Mouse (Mus musculus): ENCODE results near the gene Dnm3. TPM values are rescaled to one million over a fixed set of nuclear protein-coding genes. Genes with fewer than 3 reads are reported as not detected.
A peak's percentile ranks its signal among the peaks of the same experiment; 100 is the strongest.

Gene Dnm3
- total and polyA plus RNA-seq, 3 experiments, result 1.5 to 7.8 (median 5.9) TPM

DNA sequence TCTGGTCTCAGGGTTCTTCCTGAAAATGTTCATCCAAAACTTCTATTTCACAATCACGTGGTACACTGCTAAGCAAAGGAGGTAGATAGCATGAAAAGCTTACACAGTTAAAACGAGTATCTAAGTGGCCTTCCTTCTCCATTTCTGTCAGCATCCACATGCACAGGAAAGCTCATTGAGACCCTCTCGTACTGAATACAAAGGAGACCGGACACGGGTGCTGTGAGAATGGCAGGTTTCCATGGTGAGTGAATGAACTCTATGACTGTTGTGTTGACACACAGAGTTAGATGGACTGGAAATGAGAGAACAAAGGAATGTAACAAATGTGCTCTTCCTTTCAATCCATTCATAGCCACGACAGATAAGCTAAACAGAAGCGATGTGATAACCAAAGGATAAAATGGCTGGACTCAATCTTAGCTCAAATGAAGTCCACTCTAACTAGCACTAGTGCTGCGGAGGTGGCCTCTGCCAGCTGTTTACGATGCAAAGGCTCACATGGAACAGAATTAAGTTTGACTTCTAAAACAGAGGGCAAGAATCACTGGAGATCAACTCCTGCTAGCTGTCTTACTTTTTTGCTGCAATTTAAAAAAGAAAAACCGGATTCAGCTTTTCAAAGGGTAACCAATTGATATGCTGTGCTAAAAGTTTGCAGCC lies 268.2 kb downstream of the Dnm3 start:
- Histone ChIP-seq H3K4me1 (ENCODE audit: control insufficient read depth, insufficient read depth, low read length) (peaks cover 1% of the 10 kb centered on the region; the same call in 1 of the 2 replicates), H3K9ac (ENCODE audit: low read depth, low read length) (no peak overlapping the region), H3K4me3 (no peak overlapping the region), H3K79me2 (replicated peaks; ENCODE audit: control insufficient read depth, insufficient read depth, low read length) (no peaks in the 10 kb centered on the region), H3K36me3 (ENCODE audit: control insufficient read depth, insufficient read depth, low read length) (no peaks in the 10 kb centered on the region), H3K27ac (no peak overlapping the region), H3K27me3 (ENCODE audit: control insufficient read depth, insufficient read depth, low read length) (no peaks in the 10 kb centered on the region)
- intact Hi-C loops (cut with DNase I), result no loop called here
- TF ChIP-seq CTCF (IDR thresholded peaks at IDR 0.05) (no peak), EP300 (IDR thresholded peaks at IDR 0.05; ENCODE audit: insufficient read depth, low read depth, low read length) (no peak), POLR2A (IDR thresholded peaks at IDR 0.05; ENCODE audit: insufficient read depth, low read depth, low read length) (no peak)
- 50% methylated on average over 10 of the region's 10 CpGs for WGBS
- DNase-seq, result no peak

- intact Hi-C loops (cut with DNase I), result no loop called here
- no peaks in the 10 kb centered on the region for H3K27me3 ChIP-seq (ENCODE audit: control insufficient read depth, insufficient read depth, low read length)
- WGBS, result 80% methylated on average over 9 of the region's 9 CpGs
- peaks cover 1% of the 10 kb centered on the region; the same call in 1 of the 2 replicates for H3K4me1 ChIP-seq (ENCODE audit: control insufficient read depth, insufficient read depth, low read length)
- no peaks in the 10 kb centered on the region for H3K79me2 ChIP-seq (replicated peaks; ENCODE audit: control insufficient read depth, insufficient read depth, low read length)
- no peak for TF ChIP-seq EP300 (IDR thresholded peaks at IDR 0.05; ENCODE audit: insufficient read depth, low read depth, low read length)
- no peak for TF ChIP-seq POLR2A (IDR thresholded peaks at IDR 0.05; ENCODE audit: insufficient read depth, low read depth, low read length)
- no peak for TF ChIP-seq CTCF (IDR thresholded peaks at IDR 0.05)
- no peak overlapping the region for H3K4me3 ChIP-seq
- H3K36me3 ChIP-seq (ENCODE audit: control insufficient read depth, insufficient read depth, low read length), result no peaks in the 10 kb centered on the region
- no peak overlapping the region for H3K27ac ChIP-seq
- no peak for DNase-seq
- no peak overlapping the region for H3K9ac ChIP-seq (ENCODE audit: low read depth, low read length)
Observed at GRCm38 (mm10) chr1:162209010-162209409, 268.8 kb downstream of the Dnm3 start.

DNA sequence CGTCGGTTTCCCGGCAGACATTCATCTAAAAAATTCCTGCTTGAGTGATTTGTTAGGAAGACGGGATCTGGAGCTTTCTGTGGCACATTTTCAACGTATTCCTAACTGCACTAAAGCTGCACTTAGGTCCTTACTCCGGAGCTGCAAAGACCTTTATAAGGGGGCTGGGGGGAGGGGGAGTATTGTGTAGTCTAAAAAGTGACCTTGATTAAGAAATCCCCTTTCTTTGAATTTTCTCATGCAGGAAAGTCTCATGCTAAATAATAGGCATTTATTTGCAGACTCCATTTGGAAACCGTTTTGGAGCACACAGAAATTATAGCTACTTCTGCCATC lies 270.2 kb downstream of the Dnm3 start:
- TF ChIP-seq POLR2A (IDR thresholded peaks at IDR 0.05; ENCODE audit: insufficient read depth, low read depth, low read length) (no peak), EP300 (IDR thresholded peaks at IDR 0.05; ENCODE audit: insufficient read depth, low read depth, low read length) (no peak), CTCF (IDR thresholded peaks at IDR 0.05) (no peak)
- Histone ChIP-seq H3K27me3 (ENCODE audit: control insufficient read depth, insufficient read depth, low read length) (no peaks in the 10 kb centered on the region), H3K4me1 (ENCODE audit: control insufficient read depth, insufficient read depth, low read length) (peaks cover 1% of the 10 kb centered on the region; the same call in 1 of the 2 replicates), H3K36me3 (ENCODE audit: control insufficient read depth, insufficient read depth, low read length) (no peaks in the 10 kb centered on the region), H3K27ac (peak overlapping the region; percentile 76), H3K9ac (ENCODE audit: low read depth, low read length) (no peak overlapping the region; the same call in 1 of the 2 replicates), H3K4me3 (peak overlapping the region; percentile 37), H3K79me2 (replicated peaks; ENCODE audit: control insufficient read depth, insufficient read depth, low read length) (no peaks in the 10 kb centered on the region)
- intact Hi-C loops (cut with DNase I), result no loop called here
- WGBS, result 30% methylated on average over 7 of the region's 7 CpGs
- DNase-seq, result no peak

DNA sequence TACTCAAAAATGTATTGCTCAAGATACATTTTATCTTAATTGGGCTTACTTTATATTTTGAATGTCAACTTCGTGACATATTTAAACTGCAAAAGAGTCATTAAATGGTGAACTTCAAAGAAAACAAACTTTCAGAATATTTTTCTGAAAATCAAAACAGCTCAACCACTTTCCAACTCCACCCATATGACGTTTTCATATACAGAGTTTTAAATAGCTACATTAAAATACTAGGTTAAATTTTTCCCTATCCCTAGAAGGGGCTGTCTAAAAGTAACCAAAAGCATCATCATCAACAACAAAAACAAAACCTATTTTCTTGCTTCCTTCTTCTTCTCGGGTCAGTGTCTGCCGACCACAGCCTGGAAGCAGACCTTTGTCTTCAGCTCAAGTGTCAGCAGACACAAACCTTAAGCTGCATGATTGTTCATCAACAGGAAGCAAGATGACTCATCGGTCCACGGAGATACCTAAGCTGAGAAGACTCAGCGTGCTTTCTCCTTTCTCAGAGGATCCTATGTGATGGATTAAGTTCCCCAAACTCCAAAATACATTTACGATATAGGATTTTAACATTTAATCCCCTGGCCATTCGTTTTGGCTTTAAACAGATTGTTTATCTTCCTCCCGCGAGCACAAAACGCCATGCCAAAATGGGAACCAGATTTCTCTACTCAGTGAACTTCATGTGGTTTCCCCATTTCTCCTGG lies 270.7 kb downstream of the Dnm3 start:
- Histone ChIP-seq H3K4me1 (ENCODE audit: control insufficient read depth, insufficient read depth, low read length) (peaks cover 1% of the 10 kb centered on the region; the same call in 1 of the 2 replicates), H3K36me3 (ENCODE audit: control insufficient read depth, insufficient read depth, low read length) (no peaks in the 10 kb centered on the region), H3K9ac (ENCODE audit: low read depth, low read length) (no peak overlapping the region; the same call in 1 of the 2 replicates), H3K27ac (peak overlapping the region; percentile 76), H3K27me3 (ENCODE audit: control insufficient read depth, insufficient read depth, low read length) (no peaks in the 10 kb centered on the region), H3K4me3 (peak overlapping the region; percentile 37), H3K79me2 (replicated peaks; ENCODE audit: control insufficient read depth, insufficient read depth, low read length) (no peaks in the 10 kb centered on the region)
- TF ChIP-seq CTCF (IDR thresholded peaks at IDR 0.05) (no peak), POLR2A (IDR thresholded peaks at IDR 0.05; ENCODE audit: insufficient read depth, low read depth, low read length) (no peak)
- WGBS, result 25% methylated on average over 12 of the region's 12 CpGs
- peak in 1 of 2 experiments; percentile 46 for DNase-seq
- intact Hi-C loops (cut with DNase I), result no loop called here

DNA sequence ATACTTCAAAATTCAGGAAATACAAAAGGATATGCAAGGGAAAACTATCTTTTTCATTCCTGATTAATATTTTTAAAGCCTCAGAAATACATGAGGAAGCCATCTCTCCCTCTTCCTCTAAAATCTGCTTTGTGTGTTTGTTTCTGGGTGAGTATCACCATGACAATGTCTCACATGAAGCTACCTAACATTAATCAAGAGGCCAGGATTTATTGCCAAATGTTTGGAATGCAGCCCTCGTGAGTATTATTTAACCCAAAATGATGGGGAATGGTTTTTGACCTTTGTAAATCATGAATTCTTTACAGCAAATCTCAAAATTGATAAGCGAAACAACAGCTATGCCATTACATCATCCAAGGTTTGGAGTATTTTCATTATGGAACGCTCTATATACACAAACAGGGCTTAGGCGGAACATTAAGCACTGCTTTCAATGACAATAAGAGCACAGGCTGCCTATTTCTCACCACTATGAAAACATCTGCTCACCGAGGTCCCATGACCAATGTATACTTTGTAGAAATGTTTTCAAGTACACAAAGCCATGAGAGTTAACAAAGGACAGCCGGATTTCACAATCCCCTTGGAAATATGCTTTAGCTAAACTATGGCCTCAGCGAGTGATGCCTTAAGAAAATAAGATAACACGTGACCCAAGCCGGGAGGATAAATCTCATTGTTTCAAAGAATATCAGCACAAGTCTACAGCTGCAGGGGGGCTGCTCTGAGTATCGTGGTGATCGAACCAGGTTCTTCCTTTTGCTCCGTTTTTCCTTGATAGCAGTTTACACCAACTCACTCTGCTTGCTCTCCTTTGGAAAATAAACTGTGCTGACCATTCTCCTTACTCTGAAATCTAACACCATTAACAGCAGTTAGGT lies 275.1 kb downstream of the Dnm3 start:
- Histone ChIP-seq H3K27ac (no peak overlapping the region), H3K27me3 (ENCODE audit: control insufficient read depth, insufficient read depth, low read length) (no peaks in the 10 kb centered on the region), H3K36me3 (ENCODE audit: control insufficient read depth, insufficient read depth, low read length) (no peaks in the 10 kb centered on the region), H3K79me2 (replicated peaks; ENCODE audit: control insufficient read depth, insufficient read depth, low read length) (no peaks in the 10 kb centered on the region), H3K4me1 (ENCODE audit: control insufficient read depth, insufficient read depth, low read length) (peaks cover 1% of the 10 kb centered on the region), H3K4me3 (no peak overlapping the region), H3K9ac (ENCODE audit: low read depth, low read length) (no peak overlapping the region)
- 58% methylated on average over 12 of the region's 12 CpGs for WGBS
- intact Hi-C loops (cut with DNase I), result no loop called here
- no peak for DNase-seq
- TF ChIP-seq CTCF (IDR thresholded peaks at IDR 0.05) (no peak), POLR2A (IDR thresholded peaks at IDR 0.05; ENCODE audit: insufficient read depth, low read depth, low read length) (no peak), EP300 (IDR thresholded peaks at IDR 0.05; ENCODE audit: insufficient read depth, low read depth, low read length) (no peak)

Data from heart, adult 2 months (tissue).